Mouse (Mus musculus) kidney, adult 10 weeks (tissue): ENCODE results near the gene Pabpc5. TPM values are rescaled to one million over a fixed set of nuclear protein-coding genes. Genes with fewer than 3 reads are reported as not detected.

Experiments used
- polyA plus RNA-seq: library from polyadenylated mRNA; stranded (reverse); fragments of 350-450 nt; fragmentation: Illumina TruSeq; extraction: RNeasy Lipid Tissue Mini Kit (QIAGEN cat#74804); gene quantifications from one replicate; pipeline ENCODE4 v1.2.3, GENCODE M21; 2014; ENCODE audit warnings: low read depth, low replicate concordance

Pabpc5 gene
- polyA plus RNA-seq = not detected

GRCm38 (mm10) chrX:119927081-119927571 is at the start of gene Pabpc5:
TSS of gene Pabpc5 (plus strand) at chrX:119927196.

